Mouse (Mus musculus) cerebellum, adult 9-11 months (tissue): ENCODE data around the gene Man2b2.

Experiments
- DNase-seq: peaks from one replicate; pipeline ENCODE4 v3.0.0; 2022

The Man2b2 gene

GRCm38 (mm10) chr5:36829913-36830879 is at the start of gene Man2b2:
Gene Man2b2, minus strand, starts transcription at chr5:36830653.
- DNase-seq: peak; percentile 88

- DNase-seq: peak; percentile 56
These were observed 48.3 kb upstream of the Man2b2 start for GRCm38 (mm10) chr5:36878801-36879200.

- DNase-seq: peak; percentile 80
These were observed 47.2 kb upstream of the Man2b2 start for GRCm38 (mm10) chr5:36877641-36878040.

DNA sequence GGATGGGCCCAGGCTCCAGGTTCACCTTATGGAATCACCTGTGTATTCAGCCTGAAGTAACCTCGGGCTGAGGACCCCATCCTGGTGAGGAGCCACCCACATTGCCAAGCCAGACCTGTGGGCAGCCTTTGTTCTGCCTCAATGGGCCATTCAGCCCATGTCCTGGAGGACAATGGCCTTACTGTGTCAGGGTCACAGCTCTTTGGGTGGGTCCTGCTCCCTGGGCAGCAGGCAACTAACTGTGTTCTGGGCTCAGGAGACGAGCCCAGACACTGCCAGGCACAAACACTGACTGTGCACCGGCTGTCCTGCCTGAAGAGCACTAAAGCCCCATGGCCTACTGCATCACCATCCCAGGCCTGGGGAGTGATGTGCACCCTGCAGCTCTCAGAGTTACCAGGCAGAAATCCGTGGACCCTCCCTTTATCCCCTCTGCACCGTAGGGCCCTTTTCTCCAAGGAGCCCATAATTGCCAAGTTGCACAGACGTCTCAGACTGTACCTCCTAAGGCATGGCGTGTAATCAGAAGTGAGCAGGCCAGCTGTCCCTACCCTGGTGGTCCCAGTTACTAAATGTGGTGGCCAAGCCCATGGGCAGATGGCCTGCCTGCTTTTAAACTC is 46.4 kb upstream of the Man2b2 start:
- peak; percentile 62 for DNase-seq

GRCm38 (mm10) chr5:36875956-36876355 is 45.5 kb upstream of the Man2b2 start:
- peak; percentile 64 for DNase-seq

GRCm38 (mm10) chr5:36870916-36871315 is 40.5 kb upstream of the Man2b2 start:
- DNase-seq: no peak

DNA sequence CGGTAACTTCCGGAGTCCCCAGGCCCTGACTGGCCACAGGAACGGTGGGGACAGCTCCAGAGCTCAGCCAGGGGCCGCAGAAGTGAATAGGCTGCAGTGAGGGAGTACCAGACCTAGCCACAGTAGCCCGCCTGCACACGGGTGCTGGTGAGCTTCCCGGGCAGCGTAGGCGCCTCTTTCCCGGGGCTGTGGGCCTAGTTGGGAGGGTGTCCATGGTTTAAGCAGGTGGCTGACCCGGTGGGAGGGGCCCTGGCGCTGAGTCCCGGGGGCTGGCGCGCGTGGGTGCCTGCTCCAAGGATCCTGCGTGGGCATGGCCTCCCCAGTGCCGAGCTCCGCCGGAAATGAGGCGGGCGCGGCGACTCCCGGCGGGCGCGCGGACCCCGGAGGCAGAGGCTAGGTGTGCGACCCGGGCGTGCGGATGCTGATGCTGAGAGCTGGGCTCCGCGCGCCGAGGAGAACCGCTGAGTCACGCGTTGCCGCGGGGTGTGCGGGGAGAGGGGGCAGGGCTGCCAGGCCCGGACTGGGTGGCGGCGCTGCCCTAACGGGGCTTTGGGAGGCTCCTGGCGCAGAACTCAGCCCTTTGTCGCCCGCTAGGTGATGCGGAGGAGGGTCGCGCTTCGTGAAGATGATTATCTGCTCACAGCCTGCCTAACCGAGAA is 39.3 kb upstream of the Man2b2 start:
- peak; percentile 88 for DNase-seq

DNA sequence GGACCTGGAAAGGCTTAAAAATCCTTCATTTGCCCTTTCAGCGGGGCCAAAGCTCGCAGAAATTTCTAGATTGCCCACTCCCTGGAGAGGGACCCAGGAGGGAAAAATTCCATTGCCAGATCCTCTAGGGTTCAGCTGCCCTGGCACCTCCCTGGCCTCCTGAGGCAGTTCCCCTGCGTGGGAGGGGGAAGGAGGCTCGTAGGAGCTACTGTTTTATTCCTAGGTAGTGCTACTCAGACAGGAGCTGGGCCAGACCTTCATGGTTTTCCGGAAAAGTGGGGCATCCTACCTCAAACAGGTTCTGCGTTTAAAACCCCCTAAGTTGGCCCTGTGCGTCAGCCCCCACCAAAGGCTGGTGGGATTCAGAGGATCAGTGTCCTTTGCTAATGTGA is 38.7 kb upstream of the Man2b2 start:
- peak; percentile 84 for DNase-seq

DNA sequence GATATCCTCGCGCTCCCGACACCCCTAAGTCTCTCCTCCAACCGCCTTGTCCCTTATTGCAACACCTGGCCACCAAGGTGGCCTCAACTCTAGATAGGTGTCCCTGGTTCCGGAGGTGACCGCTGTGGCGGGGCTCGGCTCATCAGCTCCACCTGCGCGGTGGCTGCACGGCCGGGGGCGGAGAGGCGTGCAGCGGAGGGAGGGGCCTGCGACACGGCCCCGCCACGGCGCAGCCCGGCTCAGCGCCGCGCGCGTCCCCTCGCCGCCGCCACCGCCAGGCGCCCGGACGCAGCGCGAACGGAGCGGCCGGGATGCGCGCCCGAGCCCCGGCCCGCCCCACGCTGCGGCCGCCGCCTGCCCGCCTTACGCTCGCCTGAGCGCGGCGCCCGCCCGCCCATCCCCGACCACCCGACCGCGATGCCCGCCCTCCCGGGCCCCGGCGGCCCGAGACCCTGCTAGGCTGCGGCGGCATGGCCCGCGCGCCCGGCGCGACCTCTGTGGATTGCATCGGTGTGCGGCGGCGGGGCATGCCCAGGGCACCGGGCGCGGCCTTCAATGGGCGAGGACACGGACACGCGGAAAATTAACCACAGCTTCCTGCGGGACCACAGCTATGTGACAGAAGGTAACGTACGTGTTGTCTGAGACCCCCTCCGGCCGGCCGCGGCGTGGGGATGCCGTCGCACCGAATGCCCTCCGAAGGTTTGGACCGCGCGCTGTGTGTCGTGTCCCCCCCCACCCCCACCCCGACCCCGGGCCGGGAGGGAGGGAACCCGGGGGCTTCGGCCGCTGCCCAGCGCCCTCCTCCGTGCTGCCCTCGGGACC is 38.0 kb upstream of the Man2b2 start, which contains the start of gene Ppp2r2c:
Gene Ppp2r2c, plus strand, starts transcription at position 248 of the 825 bp plus-strand sequence.
- peak; percentile 86 for DNase-seq

- peak; percentile 66 for DNase-seq
These were observed 37.1 kb upstream of the Man2b2 start for GRCm38 (mm10) chr5:36867561-36867960.

DNA sequence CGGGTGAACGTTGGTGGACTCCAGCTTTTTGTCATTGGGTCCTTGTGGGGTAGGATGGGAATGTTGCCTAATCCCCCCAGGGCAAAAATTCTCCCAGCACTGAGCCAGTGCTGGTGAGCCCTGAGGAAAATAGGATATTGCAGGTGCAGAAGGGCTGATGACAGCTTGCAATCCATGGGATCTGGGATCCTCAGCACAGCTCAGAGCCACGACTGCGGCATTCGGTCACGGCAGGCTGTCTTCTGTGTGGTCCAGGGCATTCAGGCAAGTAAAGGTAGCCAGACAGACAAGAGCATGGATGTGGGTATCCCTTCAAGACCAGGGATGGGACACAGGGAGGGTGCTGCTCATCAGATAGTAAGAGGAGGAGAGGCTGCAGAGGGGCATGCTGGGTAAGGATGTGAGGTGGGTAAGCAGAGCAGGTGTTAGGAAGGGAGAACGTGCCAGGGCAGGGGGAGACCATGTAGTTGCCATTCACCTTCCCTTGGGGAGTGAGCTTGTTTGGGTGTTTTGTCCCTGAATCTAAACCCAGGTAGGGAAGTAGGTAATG is 36.3 kb upstream of the Man2b2 start:
- peak; percentile 61 for DNase-seq

- no peak for DNase-seq
These were observed 30.6 kb upstream of the Man2b2 start for GRCm38 (mm10) chr5:36861084-36861483.

DNA sequence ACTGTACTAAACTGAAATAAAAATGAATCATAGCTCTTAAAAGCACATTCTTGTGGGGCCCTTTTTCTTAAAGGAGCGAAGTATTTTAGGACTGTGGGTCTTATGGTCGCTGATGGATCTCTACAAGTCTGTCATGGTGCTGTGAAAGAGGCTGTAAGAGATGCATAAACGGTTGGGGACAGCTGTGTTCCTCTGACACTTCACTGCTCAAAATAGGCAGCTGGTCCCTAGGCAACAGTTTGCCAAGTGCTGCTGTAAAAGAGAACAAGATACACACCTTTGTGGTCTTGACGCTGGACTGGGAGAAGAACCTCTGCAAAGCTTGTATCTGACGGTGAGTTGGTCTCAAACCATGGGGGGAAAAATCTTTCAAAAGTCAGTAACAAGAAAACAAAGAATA is 27.1 kb upstream of the Man2b2 start:
- no peak for DNase-seq

DNA sequence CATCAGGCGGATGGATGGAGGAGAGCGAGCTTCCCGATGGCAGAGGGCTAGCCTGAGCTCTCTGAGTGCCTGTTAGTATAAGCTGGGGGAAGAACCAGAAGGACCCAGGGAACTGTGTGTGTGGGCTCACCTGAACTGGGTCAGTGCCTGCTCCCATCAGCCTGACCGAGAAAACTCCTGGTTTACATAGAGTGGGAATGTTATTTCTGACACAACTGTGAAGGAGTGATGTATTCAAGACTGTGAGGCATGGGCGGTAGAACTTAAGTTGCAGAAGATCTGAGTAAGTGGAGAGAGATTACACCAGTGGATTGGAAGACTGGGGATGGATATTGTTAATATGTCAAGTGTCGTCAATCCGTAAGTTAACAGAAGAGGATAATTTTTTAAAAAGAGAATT is 26.1 kb upstream of the Man2b2 start:
- DNase-seq: no peak

DNA sequence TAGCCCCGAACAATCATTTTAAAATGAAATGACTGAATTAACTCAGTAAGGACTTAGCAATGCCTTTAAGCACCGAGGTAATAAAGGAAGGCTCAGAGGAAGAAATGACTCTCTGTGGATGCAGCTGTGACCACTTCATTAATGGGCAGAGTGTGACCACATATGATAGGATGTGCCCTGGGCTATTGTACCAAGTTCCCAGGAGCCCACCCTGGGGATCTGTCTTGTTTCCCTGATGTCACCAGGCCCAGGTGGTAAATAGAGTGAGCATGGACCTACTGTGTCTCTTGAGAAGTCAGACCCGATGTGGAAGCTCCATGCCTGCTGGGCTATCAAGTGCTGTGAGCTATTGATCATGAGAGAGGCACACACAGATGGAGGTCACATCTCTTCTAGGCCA is 24.7 kb upstream of the Man2b2 start:
- DNase-seq: no peak

GRCm38 (mm10) chr5:36851572-36851971 is 21.1 kb upstream of the Man2b2 start:
- no peak for DNase-seq

- no peak for DNase-seq
These were observed 14.0 kb upstream of the Man2b2 start for GRCm38 (mm10) chr5:36844490-36844889.

DNA sequence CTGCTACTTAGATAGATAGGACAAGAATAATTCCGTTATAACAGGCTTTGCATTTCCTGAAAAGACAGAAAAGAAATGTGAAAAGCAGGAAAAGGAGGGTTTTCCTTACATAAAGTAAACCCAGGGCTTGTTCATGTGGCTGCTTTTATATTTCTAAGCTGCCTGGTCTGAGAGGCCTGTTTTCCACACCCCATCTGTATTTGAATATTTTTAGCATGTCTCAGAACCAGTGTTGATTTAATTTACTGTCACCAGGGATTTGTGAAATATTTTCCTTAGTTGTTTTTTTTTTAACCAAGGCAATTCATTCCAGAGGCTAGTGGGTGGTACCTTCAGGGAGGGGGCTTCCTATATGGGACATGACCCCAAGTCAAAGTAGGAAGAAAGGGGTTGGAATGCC is 11.2 kb upstream of the Man2b2 start:
- no peak for DNase-seq

DNA sequence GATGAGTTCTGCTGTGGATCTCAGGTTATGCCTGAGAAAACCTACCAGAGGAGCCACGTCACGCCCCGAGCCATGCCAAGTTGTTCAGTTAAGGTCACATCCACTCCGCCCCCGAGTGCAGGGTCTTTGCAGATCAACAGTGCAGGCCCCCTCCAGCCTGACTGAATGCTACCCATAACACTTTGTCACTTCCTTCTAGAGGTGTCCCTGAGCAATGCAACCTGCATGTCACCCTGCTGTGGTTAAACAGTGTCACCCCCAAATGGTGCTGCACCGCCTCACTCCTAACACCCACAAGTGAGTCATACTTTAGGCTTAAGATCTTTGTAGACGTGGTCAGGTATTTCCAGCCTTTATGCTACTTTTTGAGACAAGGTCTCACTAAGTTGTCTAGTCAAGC is 9.6 kb upstream of the Man2b2 start:
- no peak for DNase-seq

GRCm38 (mm10) chr5:36839602-36840001 is 9.1 kb upstream of the Man2b2 start:
- DNase-seq: no peak

DNA sequence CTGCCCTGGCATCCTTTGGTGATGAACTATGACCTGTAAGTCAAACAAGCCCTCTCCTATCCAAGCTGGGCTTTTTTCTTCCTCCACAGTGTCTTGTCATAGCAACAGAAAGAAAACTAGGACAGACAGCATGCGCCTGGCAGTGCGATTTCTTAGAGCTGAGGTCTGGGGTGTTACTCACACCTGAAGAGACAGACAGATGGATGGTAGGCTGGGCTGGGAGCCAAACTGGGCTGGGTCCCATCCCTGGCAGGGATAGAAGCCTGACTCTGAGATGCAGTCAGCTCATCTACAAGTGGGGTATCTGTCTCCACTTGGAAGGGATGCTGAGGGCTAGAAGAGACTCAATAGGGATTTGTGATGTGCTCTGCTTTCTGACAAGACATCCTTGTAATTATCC is 8.6 kb upstream of the Man2b2 start:
- peak; percentile 84 for DNase-seq

GRCm38 (mm10) chr5:36835933-36836332 is 5.5 kb upstream of the Man2b2 start:
- DNase-seq: peak; percentile 82
